Mouse (Mus musculus): ENCODE data around the gene Rab13.

DNA sequence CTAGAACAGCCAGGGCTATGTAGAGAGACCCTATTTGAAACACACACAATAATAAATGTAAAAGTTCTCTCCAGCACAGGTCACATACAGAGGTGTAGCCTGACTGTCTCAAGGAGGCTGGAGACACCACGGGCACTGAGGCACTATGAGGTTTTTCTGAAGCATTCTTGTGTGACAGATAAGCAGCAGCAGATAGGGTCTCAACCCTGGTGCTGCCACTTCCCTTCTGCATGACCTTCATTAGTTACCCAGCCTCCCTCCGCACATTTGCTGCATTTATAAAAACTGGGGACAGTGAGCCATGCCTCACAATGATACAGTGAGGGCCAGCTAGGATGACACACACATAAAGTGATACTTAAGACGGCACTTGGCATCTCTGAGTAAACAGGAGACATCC is 9.4 kb downstream of the Rab13 start:
- TF ChIP-seq POLR2A (IDR thresholded peaks at IDR 0.05; ENCODE audit: borderline replicate concordance, insufficient read depth, low read length), result no peak
- TF ChIP-seq CTCF (IDR thresholded peaks at IDR 0.05; ENCODE audit: borderline replicate concordance, insufficient read depth, low read depth, low read length), result no peak
